Mouse (Mus musculus) c-Kit-positive CD71-negative TER-119-negative erythroid progenitor cells, embryonic 14.5 days (primary cell): ENCODE data around the gene Gdpd4.

Experiments used
- DNase-seq: peaks from one replicate; pipeline ENCODE4 v3.0.0-alpha.2; 2013; ENCODE audit warnings: low read depth

Gene Gdpd4

GRCm38 (mm10) chr7:97919742-97920141, at the start of gene Gdpd4:
Gene Gdpd4 (plus strand): TSS chr7:97919955.
- DNase-seq, result no peak

- no peak for DNase-seq
Measured at GRCm38 (mm10) chr7:97872396-97872795, 47.4 kb upstream of the Gdpd4 start.

- DNase-seq, result no peak
Measured at GRCm38 (mm10) chr7:97873317-97873716, 46.4 kb upstream of the Gdpd4 start.

DNA sequence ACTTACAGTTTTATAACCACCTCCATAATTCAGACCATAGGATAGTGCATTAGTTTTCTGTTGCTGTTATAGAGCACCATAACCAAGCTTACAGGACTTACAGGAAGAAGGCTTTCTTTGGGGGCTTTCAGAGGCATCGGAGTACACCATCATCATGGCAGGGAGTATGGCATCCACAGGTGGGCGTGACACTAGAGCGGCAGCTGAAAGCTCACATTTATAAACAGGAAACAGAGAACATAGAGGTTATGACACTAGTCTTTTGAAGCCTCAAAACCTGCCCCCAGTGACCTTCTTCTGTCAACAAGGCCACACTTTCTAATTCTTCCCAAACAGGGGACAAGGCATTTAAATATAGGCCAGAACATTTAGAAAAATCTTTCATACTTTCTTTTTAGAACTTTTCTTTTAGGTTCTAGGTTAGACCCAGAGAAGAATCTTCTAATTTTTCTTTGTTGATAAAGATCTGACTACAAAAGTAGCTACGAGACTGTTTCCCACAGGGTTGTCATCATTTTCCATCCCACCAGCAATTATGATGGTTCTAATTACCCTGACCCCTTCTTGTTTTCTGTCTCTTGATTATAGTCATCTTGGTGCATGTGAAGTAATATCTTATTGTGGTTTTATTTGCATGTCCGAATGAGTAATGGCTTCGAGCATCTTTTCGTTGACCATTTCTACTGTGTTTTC, 41.8 kb upstream of the Gdpd4 start:
- no peak for DNase-seq

GRCm38 (mm10) chr7:97911646-97912045, 8.1 kb upstream of the Gdpd4 start:
- no peak for DNase-seq

DNA sequence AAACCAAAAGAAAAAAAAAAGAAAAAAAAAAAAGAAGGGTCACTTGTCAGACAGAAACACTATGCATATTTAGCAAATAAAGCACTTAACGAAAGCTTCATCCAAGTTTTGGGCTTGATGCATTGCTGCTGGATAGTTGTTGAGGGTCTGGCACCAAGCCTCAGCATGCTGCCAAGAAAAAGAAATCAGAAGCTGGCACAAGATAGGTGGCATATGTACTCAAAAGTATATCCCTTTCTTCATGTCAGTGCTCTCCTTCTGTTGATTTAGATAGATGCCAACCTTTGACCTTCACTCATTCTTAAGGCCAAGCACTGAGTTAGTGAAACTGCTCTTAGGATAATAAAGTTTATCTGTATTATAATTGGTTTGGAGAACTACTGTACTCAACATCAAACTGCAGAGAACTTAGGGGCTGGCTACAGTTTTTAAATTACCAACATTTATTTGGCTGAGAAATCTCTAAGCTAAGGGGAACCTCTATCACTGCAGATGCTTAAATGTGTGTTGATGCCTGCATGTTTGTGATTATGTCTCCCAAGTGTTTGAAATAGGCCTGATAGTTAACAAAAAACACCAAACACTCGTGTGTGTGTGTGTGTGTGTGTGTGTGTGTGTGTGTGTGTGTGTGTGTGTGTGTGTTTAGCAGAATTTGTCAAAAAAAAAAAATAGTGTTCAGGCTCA, 4.8 kb upstream of the Gdpd4 start:
- DNase-seq, result no peak

- no peak for DNase-seq
Measured at GRCm38 (mm10) chr7:97925819-97926218, 6.1 kb downstream of the Gdpd4 start.

DNA sequence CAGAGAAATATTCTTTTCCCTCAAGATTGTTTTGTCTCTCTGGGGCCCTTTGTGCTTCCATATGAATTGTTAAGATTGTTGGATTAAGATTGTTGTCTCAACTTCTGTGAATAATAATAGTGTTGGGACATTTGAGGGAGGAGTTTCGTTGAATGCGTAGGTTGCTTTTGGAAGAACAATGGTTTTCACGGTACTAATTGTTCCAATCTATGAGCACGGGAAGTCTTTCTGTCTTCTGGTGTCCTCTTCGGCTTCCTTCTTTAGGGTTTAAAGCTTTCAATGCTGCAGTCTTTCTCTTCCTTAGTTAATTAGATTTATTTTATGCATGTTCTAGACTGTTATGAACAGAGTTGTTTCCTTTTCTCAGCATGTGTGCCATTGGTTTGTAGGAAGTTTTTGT, 7.2 kb downstream of the Gdpd4 start:
- DNase-seq, result no peak

DNA sequence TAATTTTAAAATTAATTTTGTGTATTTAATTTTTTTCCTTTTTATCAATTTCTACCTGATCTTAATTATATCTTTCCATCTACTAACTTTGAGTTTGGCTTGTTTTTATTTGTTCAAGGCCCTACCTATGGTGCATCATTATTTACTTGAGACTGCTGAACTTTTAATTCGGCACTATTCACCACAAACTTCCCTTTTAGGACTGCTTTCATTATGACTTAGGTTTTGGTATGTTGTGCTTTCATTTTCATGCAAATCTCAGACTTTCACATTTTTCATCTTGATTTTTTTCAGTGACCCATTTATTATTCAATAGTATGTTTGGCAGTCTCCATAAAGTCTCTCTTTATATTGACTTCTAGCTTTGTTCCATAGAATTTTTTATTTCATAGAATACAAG, 24.7 kb downstream of the Gdpd4 start:
- no peak for DNase-seq

DNA sequence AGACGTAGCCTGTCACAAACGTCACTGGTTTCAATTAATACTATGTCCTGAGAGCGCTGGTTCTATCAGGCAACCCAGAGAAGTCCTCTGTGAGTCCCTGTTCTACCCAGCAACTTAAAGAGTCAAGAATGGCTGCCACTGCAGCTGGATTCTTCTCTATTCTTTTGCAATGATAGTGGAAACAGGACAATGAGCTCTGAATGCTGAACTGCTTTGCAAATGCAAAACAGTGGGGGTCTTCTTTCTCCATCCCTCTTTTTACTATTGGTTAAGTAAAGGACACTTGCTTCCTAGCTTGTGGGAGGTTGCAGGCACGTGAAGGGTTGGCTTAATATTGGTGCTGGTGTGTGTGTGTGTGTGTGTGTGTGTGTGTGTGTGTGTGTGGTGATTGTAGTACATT, 52.7 kb downstream of the Gdpd4 start:
- no peak for DNase-seq

GRCm38 (mm10) chr7:97977463-97977862, 57.7 kb downstream of the Gdpd4 start:
- peak; percentile 18 for DNase-seq

DNA sequence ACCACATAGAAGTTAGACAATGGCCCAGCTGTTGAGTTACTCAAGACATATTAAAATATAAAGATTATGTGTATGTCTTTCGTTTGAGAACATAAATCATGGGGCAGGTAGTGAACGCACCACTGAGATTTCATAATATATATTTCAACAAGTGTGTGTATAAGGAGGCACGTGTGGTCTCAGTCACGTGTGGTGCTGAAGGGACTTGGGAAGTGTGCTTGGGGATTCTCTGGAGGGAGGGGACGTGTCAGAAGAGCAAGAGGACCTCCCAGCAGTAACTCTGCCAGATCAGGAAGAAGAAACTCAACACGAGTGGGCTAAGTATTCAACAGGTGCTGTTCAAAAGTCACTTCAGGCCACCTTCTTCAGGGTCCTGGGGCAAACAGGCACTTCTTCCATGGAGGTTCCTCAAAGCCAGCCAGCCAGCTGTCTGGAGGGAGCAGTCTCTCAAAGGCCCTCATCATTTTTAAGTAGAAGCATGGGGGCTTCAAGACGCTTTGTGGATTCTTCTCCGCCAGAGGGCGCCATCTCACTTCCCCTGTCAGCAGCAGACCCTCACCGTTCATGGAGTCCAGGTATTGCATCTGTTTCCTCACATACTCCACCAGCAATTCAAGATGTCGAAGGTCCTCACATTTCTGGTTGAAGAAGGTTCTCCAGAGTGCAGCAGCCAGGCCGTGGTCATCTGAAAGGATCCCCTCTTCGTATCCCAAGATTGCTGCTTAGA, 64.5 kb downstream of the Gdpd4 start:
- peak; percentile 33 for DNase-seq

- DNase-seq, result no peak
Measured at GRCm38 (mm10) chr7:98002617-98003016, 82.9 kb downstream of the Gdpd4 start.

- DNase-seq, result no peak
Measured at GRCm38 (mm10) chr7:98048101-98048824, 128.5 kb downstream of the Gdpd4 start.

DNA sequence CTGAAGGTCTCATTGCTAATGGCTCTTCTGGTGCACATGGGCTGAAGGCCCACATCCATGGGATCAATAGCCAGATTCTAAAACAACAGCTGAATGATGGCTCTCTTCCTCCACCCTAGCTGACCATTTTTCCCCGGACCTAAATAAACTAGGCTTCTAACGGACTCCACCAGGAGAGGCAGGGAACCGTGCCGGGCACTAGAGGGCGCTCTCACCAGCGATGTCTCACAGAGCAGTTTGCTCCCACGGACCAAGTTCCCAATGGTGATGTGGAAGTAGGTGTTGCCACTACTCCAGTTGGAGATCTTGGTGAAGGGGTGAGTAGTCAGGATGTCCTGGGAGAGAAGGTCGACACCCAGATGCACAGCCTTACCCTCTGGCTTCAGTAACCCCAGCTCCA, 132.2 kb downstream of the Gdpd4 start:
- no peak for DNase-seq

GRCm38 (mm10) chr7:98054461-98054860, 134.7 kb downstream of the Gdpd4 start:
- no peak for DNase-seq

DNA sequence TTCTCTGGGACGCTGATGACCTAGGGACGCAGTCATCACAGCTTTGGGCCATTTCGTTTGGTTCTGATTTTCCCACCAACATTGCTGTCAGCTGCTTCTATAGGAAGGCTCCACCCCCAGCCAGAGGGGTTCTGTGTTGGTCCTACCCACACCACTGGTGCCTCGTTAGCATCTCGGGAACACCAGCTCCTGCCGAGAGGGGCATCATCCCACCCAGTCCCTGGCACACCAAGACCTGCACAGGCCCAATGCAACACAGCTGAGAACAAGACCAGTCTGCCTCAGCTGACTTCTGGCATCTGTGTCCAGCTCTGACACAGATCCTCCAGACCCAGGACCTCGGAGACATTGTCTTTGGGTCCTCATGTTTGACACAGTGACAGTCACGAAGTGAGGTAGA, 135.2 kb downstream of the Gdpd4 start:
- DNase-seq, result no peak

DNA sequence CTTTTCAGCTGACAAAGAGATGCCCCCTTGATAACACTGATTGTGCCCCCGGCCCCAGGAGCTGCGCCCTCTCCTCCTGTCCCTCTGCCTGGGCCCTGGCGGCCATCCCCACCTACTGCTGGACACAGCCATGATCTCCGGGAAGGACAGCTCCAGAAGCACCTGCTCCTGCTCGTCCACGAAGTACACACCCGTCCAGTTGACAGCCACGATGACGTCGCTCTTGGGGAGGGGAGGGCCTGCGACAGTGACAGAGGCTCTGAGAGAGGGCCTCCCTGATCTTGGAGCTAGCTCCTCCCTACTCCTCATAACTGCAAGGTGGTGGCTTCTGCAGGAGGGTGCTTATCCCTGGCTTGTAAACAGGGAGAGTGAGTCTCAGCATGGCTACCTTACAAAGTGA, 146.5 kb downstream of the Gdpd4 start:
- DNase-seq, result no peak

GRCm38 (mm10) chr7:98071620-98072019, 151.9 kb downstream of the Gdpd4 start:
- DNase-seq, result peak; percentile 82

DNA sequence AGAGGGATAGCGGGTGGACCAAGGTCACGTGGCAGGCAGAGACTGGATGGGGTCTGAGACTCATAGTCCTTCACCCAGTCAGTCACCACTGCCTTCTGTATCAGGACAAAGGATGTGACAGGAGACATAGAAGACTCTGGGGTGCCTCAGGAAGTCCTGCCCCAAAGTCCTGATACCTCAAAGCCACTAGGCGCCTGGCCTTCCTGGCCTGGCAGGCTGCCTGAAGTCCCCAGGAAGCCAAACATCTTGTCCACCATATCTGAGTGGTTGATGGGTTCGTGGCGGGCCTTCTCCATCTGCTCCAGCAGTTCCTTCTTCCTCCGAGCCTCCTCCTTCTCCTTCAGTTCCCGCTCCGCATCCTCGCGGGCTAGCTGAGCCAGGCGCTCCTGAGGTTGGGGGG, 157.7 kb downstream of the Gdpd4 start:
- no peak for DNase-seq

GRCm38 (mm10) chr7:98082376-98082775, 162.6 kb downstream of the Gdpd4 start:
- no peak for DNase-seq

- no peak for DNase-seq
Measured at GRCm38 (mm10) chr7:98084541-98085293, 165.0 kb downstream of the Gdpd4 start.
